Mouse (Mus musculus) kidney, postnatal 14 days (tissue): ENCODE measurements around the gene Supt4a.

Experiments used
- DNase-seq: peaks from one replicate; pipeline ENCODE4 v3.0.0; 2022; ENCODE audit warnings: mixed read lengths

The Supt4a gene

GRCm38 (mm10) chr11:87772354-87772753, 35.0 kb downstream of the Supt4a start:
- DNase-seq = no peak

GRCm38 (mm10) chr11:87778100-87778765, 40.9 kb downstream of the Supt4a start:
- DNase-seq = peak; percentile 90

- no peak for DNase-seq
Observed at GRCm38 (mm10) chr11:87778915-87779314, 41.6 kb downstream of the Supt4a start.

GRCm38 (mm10) chr11:87779392-87779791, 42.0 kb downstream of the Supt4a start:
- DNase-seq = no peak

GRCm38 (mm10) chr11:87780130-87780529, 42.8 kb downstream of the Supt4a start:
- DNase-seq = no peak

- no peak for DNase-seq
Observed at GRCm38 (mm10) chr11:87790088-87790487, 52.7 kb downstream of the Supt4a start.
